ENCODE assay signal across 19 mouse cellular contexts in the genomic region with DNA sequence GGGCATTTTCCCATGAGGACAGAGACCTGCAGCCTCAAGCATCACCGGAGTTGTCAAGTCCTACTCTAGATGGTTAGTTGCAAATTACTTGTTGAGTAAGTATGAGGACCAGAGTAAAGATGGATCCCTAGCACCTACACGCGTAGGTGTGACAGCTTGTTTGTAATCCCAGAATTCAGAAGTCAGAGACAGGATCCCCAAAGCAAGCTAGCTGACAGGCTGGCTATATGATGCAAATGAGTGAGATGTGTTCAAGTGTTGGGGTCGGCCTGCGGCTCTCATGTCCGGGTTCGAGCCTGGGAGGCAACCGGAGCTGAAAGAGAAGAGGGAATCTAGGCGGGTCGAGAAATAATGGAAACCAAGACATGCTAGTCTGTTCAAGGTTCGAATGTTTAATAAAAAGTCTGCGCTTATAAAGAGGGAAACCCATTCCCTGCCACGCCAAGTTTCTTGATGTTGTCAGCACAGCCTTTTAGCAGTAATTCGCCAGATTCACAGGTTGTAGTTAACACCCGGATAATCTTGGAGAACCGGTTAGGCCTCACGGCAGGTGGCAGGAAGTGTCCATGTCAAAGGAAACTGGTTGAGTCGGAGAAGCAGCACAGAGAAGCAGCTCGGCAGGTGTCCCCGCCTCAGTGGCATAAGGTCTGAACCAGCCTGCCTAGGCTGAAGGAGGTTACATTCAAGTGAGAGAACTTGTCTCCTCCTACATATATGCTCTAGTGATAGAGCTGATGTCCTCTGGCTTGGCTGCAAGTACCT. TPM values are rescaled to one million over a fixed set of nuclear protein-coding genes. Genes with fewer than 3 reads are reported as not detected.
DNase-seq lines count a peak whose midpoint lies in the region; ATAC-seq and TF ChIP-seq lines count a peak whose summit lies in the region.
"Had no signal": no experiment of that assay in that cellular context is flagged by ENCODE, and none has a peak within 500 bp of the region (broad histone marks: within the 10 kb centered on the region; RNA-seq: fewer than 3 reads in every experiment).

No protein-coding gene starts in this region.

- 59% methylated on average over 20 of the region's 20 CpGs for WGBS in heart, postnatal 0 days
- WGBS in embryonic facial prominence, embryonic 13.5 days, result 41% methylated on average over 20 of the region's 20 CpGs
- WGBS in stomach, embryonic 16.5 days, result 44% methylated on average over 20 of the region's 20 CpGs

- DNase-seq in heart, postnatal 0 days (ENCODE audit: low spot score), result no peak
- no peak for DNase-seq in heart, postnatal 4 days
- DNase-seq in ZHBTc4 (ENCODE audit: low read depth, low spot score), result peak; percentile 53
- DNase-seq in thymus, adult 18-20 months, result no peak
- DNase-seq: adrenal gland, postnatal 10 days; cerebellum, postnatal 10 days; gastrocnemius, postnatal 25 days; kidney, adult 8-10 months; liver; spleen, adult 18-20 months had no signal

- H3K27ac ChIP-seq in heart, postnatal 0 days (ENCODE audit: low read depth), result peak overlapping the region; percentile 90
- H3K27ac ChIP-seq in embryonic facial prominence, embryonic 13.5 days, result peak overlapping the region; percentile 48; the same call in 1 of the 2 replicates
- peak overlapping the region; percentile 60; the same call in 1 of the 2 replicates for H3K27ac ChIP-seq in stomach, embryonic 16.5 days (ENCODE audit: low read length)
- H3K27ac ChIP-seq: forebrain, embryonic 15.5 days; hindbrain, embryonic 13.5 days; lung, embryonic 15.5 days had no signal

- H3K9me3 ChIP-seq in heart, postnatal 0 days (replicated peaks; ENCODE audit: control insufficient read depth, low read length), result no peaks in the 10 kb centered on the region
- no peaks in the 10 kb centered on the region for H3K9me3 ChIP-seq in embryonic facial prominence, embryonic 13.5 days
- H3K9me3 ChIP-seq in stomach, embryonic 16.5 days (replicated peaks; ENCODE audit: control insufficient read depth, low read length), result no peaks in the 10 kb centered on the region
- H3K9me3 ChIP-seq: forebrain, embryonic 15.5 days; hindbrain, embryonic 13.5 days; lung, embryonic 15.5 days had no signal

- TF ChIP-seq EP300 in heart, postnatal 0 days (IDR thresholded peaks at IDR 0.05; ENCODE audit: low read depth), result no peak

- H3K4me3 ChIP-seq in heart, postnatal 0 days (ENCODE audit: low read depth, low read length), result no peak overlapping the region
- no peak overlapping the region for H3K4me3 ChIP-seq in embryonic facial prominence, embryonic 13.5 days
- no peak overlapping the region for H3K4me3 ChIP-seq in stomach, embryonic 16.5 days (replicated peaks; ENCODE audit: low read length)
- H3K4me3 ChIP-seq: forebrain, embryonic 15.5 days; hindbrain, embryonic 13.5 days; lung, embryonic 15.5 days had no signal

- no peak overlapping the region for H3K4me2 ChIP-seq in heart, postnatal 0 days (ENCODE audit: low read depth, low read length)
- H3K4me2 ChIP-seq in embryonic facial prominence, embryonic 13.5 days, result no peak overlapping the region
- H3K4me2 ChIP-seq in stomach, embryonic 16.5 days (ENCODE audit: low read depth, low read length), result no peak overlapping the region
- H3K4me2 ChIP-seq: forebrain, embryonic 15.5 days; hindbrain, embryonic 13.5 days; lung, embryonic 15.5 days had no signal

- 0 out of 2 replicates have a peak, but pooled peaks cover 15% of the 10 kb centered on the region for H3K4me1 ChIP-seq in heart, postnatal 0 days (ENCODE audit: control insufficient read depth, insufficient read depth)
- peaks cover 13% of the 10 kb centered on the region for H3K4me1 ChIP-seq in embryonic facial prominence, embryonic 13.5 days
- no peaks in the 10 kb centered on the region for H3K4me1 ChIP-seq in stomach, embryonic 16.5 days (ENCODE audit: control insufficient read depth, insufficient read depth, low read length)
- H3K4me1 ChIP-seq: forebrain, embryonic 15.5 days; hindbrain, embryonic 13.5 days; lung, embryonic 15.5 days had no signal

- ATAC-seq in heart, postnatal 0 days (ENCODE audit: insufficient read depth, low read depth), result no peak
- no peak for ATAC-seq in embryonic facial prominence, embryonic 13.5 days (ENCODE audit: insufficient number of reproducible peaks, insufficient read depth, low FRiP score, low TSS enrichment, low read depth)
- ATAC-seq in stomach, embryonic 16.5 days (ENCODE audit: insufficient read depth, low FRiP score), result peak; percentile 50; the same call in 1 of the 2 replicates
- ATAC-seq in megakaryocyte, adult 5-6 weeks (ENCODE audit: poor library complexity, severe bottlenecking), result no peak
- ATAC-seq: forebrain, embryonic 15.5 days had no signal

- no peak for TF ChIP-seq CTCF in heart, postnatal 0 days (IDR thresholded peaks at IDR 0.05; ENCODE audit: low read depth)

- no peaks in the 10 kb centered on the region for H3K27me3 ChIP-seq in heart, postnatal 0 days (ENCODE audit: control insufficient read depth, insufficient read depth, low read length)
- no peaks in the 10 kb centered on the region for H3K27me3 ChIP-seq in embryonic facial prominence, embryonic 13.5 days
- H3K27me3 ChIP-seq in stomach, embryonic 16.5 days (ENCODE audit: control insufficient read depth, insufficient read depth, low read length), result no peaks in the 10 kb centered on the region
- H3K27me3 ChIP-seq: forebrain, embryonic 15.5 days; hindbrain, embryonic 13.5 days; lung, embryonic 15.5 days had no signal

- H3K9ac ChIP-seq in heart, postnatal 0 days (replicated peaks; ENCODE audit: low read depth, low read length), result no peak overlapping the region
- no peak overlapping the region for H3K9ac ChIP-seq in embryonic facial prominence, embryonic 13.5 days
- no peak overlapping the region for H3K9ac ChIP-seq in stomach, embryonic 16.5 days (ENCODE audit: low read length)
- H3K9ac ChIP-seq: forebrain, embryonic 15.5 days; hindbrain, embryonic 13.5 days; lung, embryonic 15.5 days had no signal

- H3K36me3 ChIP-seq in heart, postnatal 0 days (replicated peaks; ENCODE audit: control insufficient read depth, insufficient read depth, low read length), result peaks cover 79% of the 10 kb centered on the region
- H3K36me3 ChIP-seq in embryonic facial prominence, embryonic 13.5 days, result peaks cover 71% of the 10 kb centered on the region
- H3K36me3 ChIP-seq in stomach, embryonic 16.5 days (ENCODE audit: control insufficient read depth, insufficient read depth, low read length), result peaks cover 6% of the 10 kb centered on the region

RNA-seq across cellular contexts. Expression of a gene that starts 18.1 kb away (rescaled TPM):
- total RNA-seq in heart, postnatal 0 days (2014; rRNA removed; ENCODE audit: low replicate concordance), result 669 and 1,098 TPM in 2 replicates
- polyA plus RNA-seq in heart, postnatal 0 days (2015; fragmentation: Nextera tagmentation; extraction: Ambion mirVana), result 1,207 and 1,270 TPM in 2 replicates
- 1,000 to 10,000 TPM; 1,045 to 1,083 TPM for total RNA-seq in heart, postnatal 4 days (2021)
- polyA plus RNA-seq in embryonic facial prominence, embryonic 13.5 days (2015; fragmentation: Nextera tagmentation; extraction: Ambion mirVana), result 115 and 127 TPM in 2 replicates
- polyA plus RNA-seq in stomach, embryonic 16.5 days (2015; fragmentation: Nextera tagmentation; extraction: Ambion mirVana), result 212 and 217 TPM in 2 replicates
- 44.1 and 50.8 TPM in 2 replicates for total RNA-seq in megakaryocyte, adult 5-6 weeks (2015)
- 56.8 and 66.5 TPM in 2 replicates for total RNA-seq in megakaryocyte, adult 5-6 weeks (2017)

RNA-seq across cellular contexts. Expression of a gene that starts 18.1 kb away (rescaled TPM):
- 368 and 497 TPM in 2 replicates for total RNA-seq in heart, postnatal 0 days (2014; rRNA removed; ENCODE audit: low replicate concordance)
- polyA plus RNA-seq in heart, postnatal 0 days (2015; fragmentation: Nextera tagmentation; extraction: Ambion mirVana), result 722 and 748 TPM in 2 replicates
- 1,000 to 10,000 TPM; 1,073 to 1,141 TPM for total RNA-seq in heart, postnatal 4 days (2021)
- 119 and 133 TPM in 2 replicates for polyA plus RNA-seq in embryonic facial prominence, embryonic 13.5 days (2015; fragmentation: Nextera tagmentation; extraction: Ambion mirVana)
- 173 and 174 TPM in 2 replicates for polyA plus RNA-seq in stomach, embryonic 16.5 days (2015; fragmentation: Nextera tagmentation; extraction: Ambion mirVana)
- 45.5 and 46.4 TPM in 2 replicates for total RNA-seq in megakaryocyte, adult 5-6 weeks (2015)
- total RNA-seq in megakaryocyte, adult 5-6 weeks (2017), result 119 and 133 TPM in 2 replicates

RNA-seq across cellular contexts. Expression of a gene that starts 32.4 kb away (rescaled TPM):
- 0.08 and 0.43 TPM in 2 replicates for total RNA-seq in heart, postnatal 0 days (2014; rRNA removed; ENCODE audit: low replicate concordance)
- 0.23 and 0.60 TPM in 2 replicates for polyA plus RNA-seq in heart, postnatal 0 days (2015; fragmentation: Nextera tagmentation; extraction: Ambion mirVana)
- under 1 TPM; 0.21 to 0.45 TPM for total RNA-seq in heart, postnatal 4 days (2021)
- polyA plus RNA-seq in embryonic facial prominence, embryonic 13.5 days (2015; fragmentation: Nextera tagmentation; extraction: Ambion mirVana), result not detected in 2 replicates
- 0.37 and 0.41 TPM in 2 replicates for polyA plus RNA-seq in stomach, embryonic 16.5 days (2015; fragmentation: Nextera tagmentation; extraction: Ambion mirVana)
- not detected in 2 replicates for total RNA-seq in megakaryocyte, adult 5-6 weeks (2015)
- total RNA-seq in megakaryocyte, adult 5-6 weeks (2017), result not detected in 2 replicates
- total RNA-seq: gastrocnemius, postnatal 25 days; monocyte, adult 5-6 weeks had no signal
- polyA plus RNA-seq: forebrain, embryonic 15.5 days; hindbrain, embryonic 13.5 days; large intestine, adult 2 months; neural tube, embryonic 14.5 days had no signal

RNA-seq across cellular contexts. Expression of a gene that starts 59.3 kb away (rescaled TPM):
- total RNA-seq in heart, postnatal 0 days (2014; rRNA removed; ENCODE audit: low replicate concordance), result 49.1 and 76.1 TPM in 2 replicates
- 7.3 and 9.4 TPM in 2 replicates for polyA plus RNA-seq in heart, postnatal 0 days (2015; fragmentation: Nextera tagmentation; extraction: Ambion mirVana)
- 10 to 100 TPM; 22.8 to 24.9 TPM for total RNA-seq in heart, postnatal 4 days (2021)
- polyA plus RNA-seq in embryonic facial prominence, embryonic 13.5 days (2015; fragmentation: Nextera tagmentation; extraction: Ambion mirVana), result 17.6 and 17.8 TPM in 2 replicates
- polyA plus RNA-seq in stomach, embryonic 16.5 days (2015; fragmentation: Nextera tagmentation; extraction: Ambion mirVana), result 21.4 and 26.7 TPM in 2 replicates
- 16.1 and 17.2 TPM in 2 replicates for total RNA-seq in megakaryocyte, adult 5-6 weeks (2015)
- 29.2 and 37.1 TPM in 2 replicates for total RNA-seq in megakaryocyte, adult 5-6 weeks (2017)
